Mouse (Mus musculus): ENCODE measurements around the gene Ptpn20.

Gene Ptpn20

DNA sequence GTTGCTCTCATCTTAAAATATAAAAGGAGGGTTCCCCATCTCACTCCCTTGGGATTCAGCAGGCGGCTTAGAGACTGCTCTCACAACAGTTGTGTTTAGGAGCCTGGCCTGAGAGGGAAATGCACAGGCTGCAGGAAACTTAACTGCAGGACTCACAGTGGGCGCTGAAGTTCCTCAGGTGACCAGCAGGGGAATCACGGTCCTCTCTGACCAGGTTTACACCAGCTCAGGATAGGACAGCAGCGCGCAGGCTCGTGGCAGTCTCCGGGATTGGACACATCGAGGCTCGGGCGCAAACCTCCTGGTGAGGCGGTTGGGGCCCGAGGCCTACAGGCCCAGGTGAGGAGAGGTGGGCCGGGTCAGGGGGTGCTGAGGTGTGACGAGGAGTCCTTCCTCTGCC is at the start of gene Ptpn20:
TSS of gene Ptpn20 (plus strand) at position 257 of the 400 bp plus-strand sequence.
- no peak for DNase-seq (ENCODE audit: low spot score in 2 of 2)

DNA sequence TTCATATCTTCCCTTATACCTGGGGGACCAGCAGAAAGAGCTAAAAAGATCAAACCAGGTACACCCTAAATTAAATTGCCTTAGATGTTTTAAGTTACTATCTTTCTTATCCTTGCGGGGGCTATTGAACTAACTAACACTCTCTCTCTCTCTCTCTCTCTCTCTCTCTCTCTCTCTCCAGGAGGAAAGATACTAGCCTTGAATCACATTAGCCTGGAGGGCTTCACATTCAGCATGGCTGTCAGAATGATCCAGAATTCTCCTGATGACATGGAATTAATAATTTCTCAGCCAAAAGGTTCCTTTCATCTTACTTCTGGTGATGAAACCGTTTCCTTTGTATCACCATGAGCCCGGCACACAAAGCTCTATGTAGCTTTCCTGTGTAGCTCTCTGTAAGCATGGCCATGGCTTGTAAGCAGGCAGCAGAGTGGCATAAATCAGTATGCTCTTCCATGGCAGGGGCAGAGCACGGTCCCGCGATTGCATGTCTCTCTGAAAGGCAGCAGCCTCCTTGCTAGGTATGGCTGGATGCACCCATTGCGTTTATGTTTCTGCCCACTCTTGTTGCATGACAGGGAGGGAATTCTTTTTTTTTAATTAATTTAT is 49.3 kb upstream of the Ptpn20 start:
- no peak for DNase-seq (ENCODE audit: low spot score in 2 of 2)

DNA sequence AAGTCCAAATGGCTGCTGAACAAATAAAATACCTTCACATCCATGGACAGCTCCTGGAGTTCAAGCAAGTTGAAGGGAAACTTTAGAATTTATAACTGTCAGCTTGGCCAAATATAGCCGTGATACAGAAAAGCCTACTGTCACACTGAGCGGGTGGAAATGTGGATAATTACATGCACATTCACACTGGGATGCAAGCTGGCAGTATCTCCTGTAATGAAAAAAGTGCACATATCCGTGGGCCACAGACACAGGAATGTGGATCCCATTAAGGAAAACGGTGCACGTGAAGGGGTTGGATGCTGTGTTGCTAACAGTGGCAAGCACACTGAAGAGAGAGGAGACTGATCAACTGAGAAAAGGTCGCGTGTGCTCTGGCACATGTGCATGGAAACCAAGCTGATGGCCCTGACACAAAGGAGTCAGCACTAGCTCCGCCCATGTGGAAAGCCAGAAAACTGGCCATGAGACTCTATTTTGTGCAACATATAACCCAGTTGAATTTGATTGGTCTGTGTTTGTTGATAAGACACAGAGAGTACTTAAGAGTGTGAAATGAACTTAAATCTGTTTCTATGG is 43.4 kb upstream of the Ptpn20 start:
- no peak for DNase-seq (ENCODE audit: low spot score in 2 of 2)

DNA sequence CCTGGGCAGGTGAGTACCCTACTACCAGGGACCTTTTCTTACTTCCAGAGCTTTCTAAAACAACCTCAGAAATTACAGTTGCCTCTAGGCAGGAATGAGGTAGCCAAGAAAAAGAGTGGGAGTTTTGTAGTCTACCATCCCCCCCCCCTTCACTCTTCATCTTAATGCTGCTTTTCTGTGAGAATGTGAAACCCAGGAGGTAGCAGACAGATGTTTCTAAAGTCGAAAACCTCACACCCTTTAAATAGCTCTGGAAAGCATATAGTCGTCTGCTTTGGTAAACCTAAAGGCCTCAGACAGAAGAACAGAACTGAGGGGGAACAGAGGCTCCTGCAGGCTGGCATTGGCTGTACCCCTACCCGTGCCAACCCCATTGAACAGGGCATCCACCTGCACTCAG is 40.4 kb upstream of the Ptpn20 start:
- no peak for DNase-seq (ENCODE audit: low spot score in 2 of 2)

DNA sequence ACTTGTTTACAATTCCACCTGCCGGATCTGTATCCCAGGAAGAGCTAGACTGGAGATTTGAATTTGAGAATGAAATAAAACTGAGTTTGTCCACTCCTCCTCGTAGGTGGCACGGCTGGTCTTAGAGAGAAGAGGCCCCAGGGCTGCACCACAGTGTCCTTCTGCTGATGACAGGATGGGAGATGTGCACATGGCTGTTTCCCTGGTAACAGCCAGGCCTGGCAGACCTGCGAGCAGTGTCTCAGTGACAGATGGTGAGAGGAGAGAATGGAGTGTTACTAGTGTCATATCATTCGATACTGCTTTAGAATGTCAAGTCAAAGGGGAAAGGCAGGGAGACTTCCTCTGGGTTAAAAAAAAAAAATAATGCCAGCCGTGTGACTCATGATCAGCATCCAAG is 39.2 kb upstream of the Ptpn20 start:
- DNase-seq (ENCODE audit: low spot score in 2 of 2), result no peak

DNA sequence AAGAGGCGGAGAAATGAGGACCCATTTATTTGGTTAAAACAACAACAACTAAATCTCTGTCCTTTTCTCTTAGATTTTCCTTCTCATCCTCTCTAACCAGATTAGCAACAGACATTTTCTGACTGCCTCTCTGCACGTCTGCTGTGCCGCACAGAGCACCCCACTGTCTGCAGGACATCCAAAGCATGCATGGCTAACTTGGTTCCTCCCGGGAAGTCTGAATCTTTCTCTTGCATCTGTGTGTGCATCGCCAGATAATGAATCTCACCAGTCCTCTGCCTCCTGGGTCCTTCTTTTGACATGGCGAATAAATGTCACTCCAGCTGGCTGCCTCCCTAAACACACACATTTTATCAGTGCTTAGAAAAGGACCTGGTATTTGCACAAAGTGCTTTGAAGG is 18.3 kb upstream of the Ptpn20 start:
- no peak for DNase-seq (ENCODE audit: low spot score in 2 of 2)

DNA sequence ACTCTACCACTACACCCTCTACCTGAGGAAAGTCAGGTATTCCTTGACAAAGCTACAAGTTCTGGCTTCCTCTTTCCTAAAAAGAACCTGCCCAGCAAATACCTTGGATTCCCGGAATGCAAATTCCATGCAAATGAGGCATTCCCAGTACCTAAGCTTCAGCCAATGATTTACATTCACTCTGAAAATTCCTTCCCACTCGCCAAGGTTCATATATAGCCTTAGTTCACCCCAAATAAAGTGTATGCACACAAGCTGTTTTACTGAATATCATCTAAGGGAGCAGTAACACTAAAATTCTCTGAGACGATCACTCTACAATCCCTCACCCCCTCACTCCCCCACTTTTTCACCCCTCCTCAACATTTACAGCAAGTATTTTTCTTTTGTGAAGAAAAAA is 15.4 kb upstream of the Ptpn20 start:
- DNase-seq (ENCODE audit: low spot score in 2 of 2), result no peak

DNA sequence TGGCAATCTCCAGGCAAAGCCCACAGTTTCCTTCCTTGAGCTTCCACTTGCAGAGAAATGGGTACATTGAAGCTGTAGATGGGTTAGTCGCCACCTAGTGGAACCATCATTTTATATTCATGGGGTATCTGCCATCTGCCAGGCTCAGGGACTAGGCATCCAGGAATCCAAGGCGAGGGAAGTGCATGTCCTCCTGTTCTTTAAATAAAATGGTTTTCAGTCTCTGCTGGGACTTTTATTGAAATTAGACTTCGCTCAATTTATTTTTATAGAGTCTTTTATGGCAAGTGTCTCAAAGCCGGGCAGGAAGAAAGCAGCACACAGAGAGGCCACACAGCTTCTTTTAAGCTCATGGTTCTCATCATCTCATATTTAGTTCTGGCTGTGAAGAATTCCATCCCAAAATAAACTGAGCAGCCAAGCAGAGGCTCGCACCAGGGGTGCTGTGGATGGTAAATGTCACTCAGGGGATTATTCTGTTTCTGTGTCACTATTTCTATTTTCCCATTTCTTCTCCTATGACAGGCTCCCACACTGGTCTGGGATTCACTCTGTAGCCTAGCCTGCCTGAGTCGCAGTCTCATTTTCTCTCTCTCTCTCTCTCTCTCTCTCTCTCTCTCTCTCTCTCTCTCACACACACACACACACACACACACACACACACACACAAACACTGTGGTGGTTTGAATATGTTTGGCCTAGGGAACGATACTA is 9.1 kb upstream of the Ptpn20 start:
- no peak for DNase-seq (ENCODE audit: low spot score in 2 of 2)

DNA sequence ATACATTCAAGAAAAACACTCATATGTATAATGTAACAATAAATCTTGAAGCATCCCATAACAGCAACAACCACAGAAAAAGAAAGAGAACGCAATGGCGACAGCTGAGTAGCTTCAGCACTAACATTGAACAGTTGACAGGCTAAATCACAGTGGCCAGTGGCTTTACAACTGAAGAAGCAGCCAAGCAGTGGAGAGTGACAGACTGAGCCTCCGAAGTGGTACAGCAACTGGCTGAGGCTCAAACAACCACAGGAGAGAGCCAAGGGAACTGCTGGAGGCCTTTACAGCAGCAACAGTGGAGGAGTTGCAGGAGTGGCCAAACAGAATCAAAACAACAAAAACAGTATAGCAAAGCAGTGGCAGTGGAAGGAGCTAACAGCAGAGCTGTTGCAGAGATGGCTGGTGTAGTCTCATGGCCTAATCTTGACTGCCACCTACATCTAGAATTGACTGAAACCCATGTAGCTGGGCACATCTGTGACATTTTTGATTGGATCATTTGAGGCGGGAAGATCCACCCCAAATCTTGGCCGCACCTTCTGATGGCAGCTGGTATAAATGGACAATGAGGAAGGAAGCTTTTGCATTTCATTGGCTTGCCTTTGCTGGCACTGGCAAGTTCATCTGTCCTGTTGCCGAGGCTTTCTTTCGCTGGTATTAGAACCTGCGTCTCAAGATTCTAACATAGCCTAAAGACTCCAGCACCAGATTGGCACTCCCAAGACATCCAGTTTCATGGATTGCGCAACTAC is 9.5 kb downstream of the Ptpn20 start:
- no peak for DNase-seq (ENCODE audit: low spot score in 2 of 2)

DNA sequence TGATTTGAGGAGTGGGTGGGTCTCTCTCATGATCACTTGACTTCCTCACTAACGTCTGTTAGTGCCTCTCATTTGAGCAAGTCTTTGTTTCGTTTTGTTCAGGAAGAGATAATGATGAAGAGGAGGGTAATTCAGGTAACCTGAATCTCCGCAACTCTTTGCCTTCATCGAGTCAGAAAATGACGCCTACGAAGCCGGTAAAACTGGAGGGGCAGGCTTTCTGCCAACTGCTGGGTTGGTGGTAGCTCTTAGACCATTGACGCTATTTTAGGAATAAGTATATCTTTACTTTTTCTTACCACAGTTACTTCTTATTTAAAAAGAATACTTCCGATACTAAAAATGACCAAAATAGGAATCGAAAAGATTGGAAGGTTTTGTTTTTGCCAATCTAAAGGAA is 18.4 kb downstream of the Ptpn20 start:
- no peak for DNase-seq (ENCODE audit: low spot score in 2 of 2)

DNA sequence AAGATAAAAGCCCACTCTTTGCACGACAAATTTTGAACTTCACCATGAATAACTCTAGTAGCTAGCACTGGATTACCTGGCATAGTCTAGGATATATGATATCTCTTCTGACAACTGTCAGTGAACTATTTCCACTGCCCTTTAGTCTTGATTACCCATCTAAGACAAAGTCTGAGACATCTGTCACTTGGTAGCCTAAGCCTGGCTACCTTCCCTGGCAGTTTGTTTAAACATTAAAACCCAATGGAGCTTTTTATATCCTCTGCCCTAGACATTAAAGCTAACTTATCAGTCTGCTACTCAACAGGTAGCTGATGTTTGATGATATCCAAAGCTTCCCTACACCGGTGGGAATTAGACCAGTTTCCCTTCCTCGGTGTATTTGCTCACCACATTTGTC is 36.0 kb downstream of the Ptpn20 start:
- no peak for DNase-seq (ENCODE audit: low spot score in 2 of 2)

DNA sequence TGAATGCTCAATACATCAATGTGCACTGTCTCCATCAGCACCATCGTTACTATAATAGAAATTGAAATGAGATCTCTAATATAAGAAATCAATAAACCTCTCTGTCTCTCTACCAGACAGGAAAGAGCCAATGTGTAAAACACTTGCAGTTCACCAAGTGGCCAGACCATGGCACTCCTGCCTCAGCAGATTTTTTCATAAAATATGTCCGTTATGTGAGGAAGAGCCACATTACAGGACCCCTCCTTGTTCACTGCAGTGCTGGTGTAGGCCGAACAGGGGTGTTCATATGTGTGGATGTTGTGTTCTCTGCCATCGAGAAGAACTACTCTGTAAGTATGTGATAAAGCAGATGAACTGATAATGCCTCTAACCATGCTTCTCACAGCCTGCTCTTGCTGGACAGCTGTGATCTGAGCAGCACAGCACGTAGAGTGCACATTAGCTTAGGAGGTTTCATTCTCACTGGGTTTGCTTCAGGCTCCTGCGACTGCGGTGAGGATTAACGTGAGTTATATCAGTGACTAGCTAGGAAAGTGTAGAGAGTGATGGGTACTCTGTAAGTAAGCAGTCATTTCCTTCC is 43.9 kb downstream of the Ptpn20 start:
- no peak for DNase-seq (ENCODE audit: low spot score in 2 of 2)

DNA sequence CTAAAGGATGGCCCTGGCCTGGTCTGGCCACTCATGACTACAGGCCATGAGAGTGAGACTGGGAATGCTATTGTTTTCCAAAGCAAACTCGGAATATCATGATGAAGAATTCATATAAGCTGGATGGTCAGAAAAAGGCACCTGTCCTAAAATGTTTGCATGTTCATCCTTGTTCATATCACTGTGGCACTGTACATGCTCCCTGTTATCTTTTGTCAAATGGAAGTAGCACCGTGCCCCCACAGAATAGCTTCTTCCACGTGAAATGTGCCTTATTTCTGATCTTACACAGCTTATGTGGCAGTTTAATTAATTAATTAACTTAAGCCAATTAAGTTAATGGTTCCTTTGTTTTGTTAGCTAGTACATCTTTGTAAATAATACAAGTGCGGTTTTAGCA is 45.3 kb downstream of the Ptpn20 start:
- no peak for DNase-seq (ENCODE audit: low spot score in 2 of 2)

DNA sequence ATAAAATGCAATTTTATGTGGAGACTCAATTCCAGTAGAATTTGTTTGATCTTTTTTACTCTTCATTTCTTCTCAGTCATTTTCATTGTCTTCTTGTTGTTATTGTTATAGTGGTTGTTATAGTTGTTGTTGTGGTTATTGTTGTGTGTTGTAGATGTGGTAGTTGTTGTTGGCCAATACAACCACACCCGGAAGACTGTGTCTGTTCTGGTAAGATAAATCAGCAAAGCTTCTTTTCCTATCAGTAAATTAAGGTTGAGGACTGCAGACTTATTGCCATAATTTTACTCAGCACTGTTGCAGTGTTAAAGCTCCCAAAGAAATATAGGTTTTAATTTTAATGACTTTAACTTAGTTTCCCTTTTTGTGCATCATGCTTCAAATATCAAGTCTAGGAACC is 45.8 kb downstream of the Ptpn20 start:
- no peak for DNase-seq (ENCODE audit: low spot score in 2 of 2)

DNA sequence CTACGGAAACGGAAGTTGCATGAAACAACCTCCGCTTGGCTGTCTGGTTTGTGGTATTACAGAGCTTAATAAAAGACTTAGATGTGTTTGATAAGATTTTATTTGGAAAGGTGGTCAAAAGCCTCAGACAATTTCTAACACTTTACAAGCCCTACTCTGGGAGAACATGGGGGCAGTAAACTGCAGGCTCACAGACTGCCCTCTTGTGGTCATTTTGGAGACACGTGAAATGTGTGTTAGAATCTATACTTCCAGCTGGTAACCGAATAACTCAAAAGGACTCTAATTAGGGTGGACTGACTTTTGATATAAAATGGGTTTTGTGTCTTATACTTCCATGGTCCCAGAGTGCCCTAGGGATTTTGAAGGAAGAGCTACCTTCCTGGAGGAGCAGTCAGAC is 50.4 kb downstream of the Ptpn20 start:
- no peak for DNase-seq (ENCODE audit: low spot score in 2 of 2)

DNA sequence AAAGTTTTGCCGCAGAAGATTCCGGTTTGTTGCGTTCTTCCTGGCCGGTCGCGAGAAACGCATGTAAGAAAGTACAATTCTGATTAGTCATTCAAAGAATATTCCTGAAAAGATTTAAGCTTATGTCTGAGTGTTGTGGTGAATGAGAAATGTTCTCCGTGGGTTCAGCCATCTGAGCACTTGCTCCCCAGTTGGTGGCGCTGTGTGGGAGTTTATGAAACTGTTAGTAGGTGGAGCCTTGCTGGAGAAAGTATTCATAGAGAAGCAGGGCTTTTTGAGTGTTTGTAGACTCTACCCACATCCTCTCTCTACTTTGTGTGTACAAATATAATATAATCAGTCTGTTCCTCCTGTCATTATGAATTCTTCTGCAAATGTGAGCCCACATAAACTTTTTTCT is 61.7 kb downstream of the Ptpn20 start:
- DNase-seq (ENCODE audit: low spot score in 2 of 2), result no peak

DNA sequence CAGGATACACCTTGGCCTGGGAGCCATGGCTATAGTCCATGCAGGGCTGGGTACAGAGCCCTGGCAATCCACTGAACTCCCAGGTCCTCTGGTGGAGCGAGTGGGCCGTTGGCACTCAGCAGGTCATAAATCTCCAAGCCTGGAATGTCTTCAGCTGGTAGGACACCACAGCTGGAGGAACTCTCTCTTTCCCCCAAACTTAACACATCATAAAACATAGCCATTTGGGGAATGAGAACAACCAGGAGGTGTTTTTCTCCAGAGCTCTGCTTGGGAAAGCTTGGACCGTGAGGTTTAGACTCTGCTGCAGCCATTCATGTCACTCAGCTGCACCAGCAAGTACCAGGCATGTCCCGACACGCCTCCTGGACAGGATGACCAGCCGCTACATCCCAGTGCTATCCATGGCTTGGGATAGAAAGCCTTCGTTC is 68.5 kb downstream of the Ptpn20 start:
- no peak for DNase-seq (ENCODE audit: low spot score in 2 of 2)

DNA sequence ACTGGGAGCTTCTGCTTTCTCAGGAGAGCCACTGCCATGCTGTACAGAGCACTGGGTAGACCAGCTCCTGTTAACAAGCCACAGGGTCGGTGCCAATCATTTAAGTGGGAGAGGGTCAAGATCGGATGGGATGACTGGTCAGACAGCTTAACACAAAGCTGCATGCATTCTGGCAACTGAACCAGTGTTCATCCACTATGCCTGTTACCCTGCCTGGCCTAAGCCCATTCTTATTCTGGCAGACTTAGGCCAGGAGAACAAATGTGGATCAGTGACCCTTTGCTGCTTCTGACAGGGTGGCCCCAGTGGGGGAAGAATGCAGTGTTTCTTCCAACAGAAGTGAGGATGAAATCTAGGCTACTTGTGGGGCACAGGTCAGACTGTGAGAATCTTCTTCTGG is 69.3 kb downstream of the Ptpn20 start:
- no peak for DNase-seq (ENCODE audit: low spot score in 2 of 2)

DNA sequence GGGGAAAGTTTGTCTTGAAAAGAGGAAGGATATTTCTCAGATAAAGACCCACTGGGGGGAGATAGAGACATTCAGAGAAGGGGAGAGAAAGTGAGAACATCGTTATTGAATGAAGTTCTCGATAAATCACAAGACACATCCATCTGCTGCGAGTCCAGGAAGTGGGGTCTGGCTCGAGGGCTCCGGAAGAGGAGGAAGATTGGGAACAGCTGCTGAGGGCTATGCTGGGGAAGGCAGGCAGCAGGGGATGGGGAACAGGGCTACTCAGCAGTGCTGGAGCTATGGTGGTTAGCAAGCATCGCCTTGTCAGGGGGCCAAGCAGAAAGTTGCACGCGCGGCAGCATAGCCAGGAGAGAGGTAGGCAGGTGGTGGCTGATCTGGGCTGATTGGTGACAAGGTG is 73.1 kb downstream of the Ptpn20 start:
- DNase-seq (ENCODE audit: low spot score in 2 of 2), result peak in 1 of 2 experiments; percentile 49

DNA sequence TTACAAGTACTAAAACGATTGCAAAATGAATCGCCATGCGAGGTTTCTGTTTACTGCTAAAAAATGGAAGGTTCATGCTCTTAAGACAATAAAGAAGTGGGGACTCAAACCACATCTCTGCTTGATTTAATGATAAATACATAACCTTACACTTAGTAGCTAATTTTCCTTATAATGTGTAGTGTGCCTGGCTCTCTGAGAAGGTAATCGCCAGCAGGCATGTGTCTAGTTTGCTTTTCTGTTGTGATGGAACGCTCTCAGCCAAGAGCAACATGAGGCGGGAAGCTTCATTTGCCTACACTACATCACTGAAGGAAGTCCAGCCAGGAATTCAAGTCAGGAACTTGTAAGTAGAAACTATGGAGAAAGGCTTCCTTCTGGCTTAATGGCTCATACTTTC is 77.3 kb downstream of the Ptpn20 start:
- no peak for DNase-seq (ENCODE audit: low spot score in 2 of 2)

DNA sequence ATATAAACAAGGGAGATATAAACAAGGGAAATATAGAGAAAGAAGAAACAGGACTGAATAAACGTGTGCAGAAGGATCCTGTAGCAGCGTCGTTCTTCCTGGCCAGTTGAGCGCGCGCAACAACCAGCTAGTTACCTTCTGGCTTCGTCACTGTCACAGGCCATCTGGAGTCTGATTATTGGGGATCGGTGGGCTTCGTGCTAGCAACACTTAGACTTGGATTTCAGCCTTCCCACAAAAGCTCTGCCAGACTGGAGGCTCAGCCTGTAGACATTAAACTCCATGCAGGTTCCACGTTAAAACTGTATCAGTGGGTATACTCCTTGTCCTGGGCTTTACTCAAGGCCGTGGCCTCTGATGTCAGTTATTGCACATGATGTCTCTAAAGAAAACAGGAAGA is 80.9 kb downstream of the Ptpn20 start:
- DNase-seq (ENCODE audit: low spot score in 2 of 2), result no peak

DNA sequence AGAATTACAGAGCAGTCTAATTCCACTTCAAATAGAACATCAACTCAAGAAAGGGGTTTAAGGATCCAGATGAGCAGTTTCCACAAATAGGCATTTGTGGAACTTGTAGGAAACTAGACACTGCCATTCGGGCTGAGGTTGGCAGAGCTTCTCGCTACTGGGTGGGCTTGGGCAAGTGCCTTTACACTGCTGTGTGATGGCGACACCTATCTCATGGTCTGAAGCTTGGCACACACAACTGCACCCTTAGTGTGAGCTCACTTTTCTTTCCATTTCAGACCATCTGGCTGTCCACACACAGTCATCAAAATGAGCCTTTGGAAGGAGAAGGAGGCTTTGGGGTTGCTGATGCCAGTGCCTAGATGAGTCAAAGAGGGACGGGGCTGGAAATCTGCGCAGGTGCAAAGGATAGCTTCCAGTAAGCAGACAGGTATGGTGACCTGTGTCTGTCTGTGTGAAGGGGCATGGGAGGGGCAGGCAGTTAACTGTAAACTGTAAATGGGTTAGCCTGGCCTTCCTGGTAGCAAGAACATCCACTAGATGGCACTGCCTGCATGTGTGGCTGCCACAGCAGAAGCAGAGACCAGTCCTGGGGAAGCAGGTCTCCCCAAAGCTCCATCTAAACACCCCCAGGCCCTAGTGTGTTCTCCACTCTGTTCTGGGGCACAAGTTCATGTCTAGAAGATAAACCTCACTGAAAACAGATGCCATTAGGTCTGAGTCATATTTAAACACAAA is 84.5 kb downstream of the Ptpn20 start:
- DNase-seq (ENCODE audit: low spot score in 2 of 2), result peak in 1 of 2 experiments; percentile 47
